Mouse (Mus musculus) liver, adult (tissue): ENCODE results near the gene Arl6ip6.

Source experiments
- GATA4 ChIP-seq: IDR thresholded peaks from 2 replicates; pipeline ENCODE4 v1.6.1; 2014; ENCODE audit warnings: mild to moderate bottlenecking, low read length; ENCODE audit not compliant: insufficient replicate concordance

Gene Arl6ip6

DNA sequence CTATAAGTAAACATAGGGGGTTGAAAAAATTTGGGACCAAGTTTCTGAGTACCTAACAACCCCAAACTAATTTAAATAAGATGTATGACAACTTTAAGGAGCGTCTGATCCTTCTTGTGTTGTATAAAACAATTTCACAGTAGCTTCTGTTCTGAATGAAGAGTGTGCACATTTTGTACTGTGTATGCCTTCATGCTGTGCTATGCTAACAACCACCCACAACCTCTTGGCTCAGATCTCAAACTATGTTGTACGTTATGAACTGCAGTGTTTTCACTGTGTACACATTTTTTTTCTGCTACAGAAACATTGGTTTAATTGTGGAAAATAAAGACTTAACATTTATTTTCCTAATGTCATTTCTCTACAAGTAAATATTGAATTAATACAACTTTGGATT, 65.5 kb downstream of the Arl6ip6 start:
- TF ChIP-seq GATA4 = no peak
